Mouse (Mus musculus): ENCODE data around the gene Chst7.
A peak's percentile ranks its signal among the peaks of the same experiment; 100 is the strongest.

The Chst7 gene

DNA sequence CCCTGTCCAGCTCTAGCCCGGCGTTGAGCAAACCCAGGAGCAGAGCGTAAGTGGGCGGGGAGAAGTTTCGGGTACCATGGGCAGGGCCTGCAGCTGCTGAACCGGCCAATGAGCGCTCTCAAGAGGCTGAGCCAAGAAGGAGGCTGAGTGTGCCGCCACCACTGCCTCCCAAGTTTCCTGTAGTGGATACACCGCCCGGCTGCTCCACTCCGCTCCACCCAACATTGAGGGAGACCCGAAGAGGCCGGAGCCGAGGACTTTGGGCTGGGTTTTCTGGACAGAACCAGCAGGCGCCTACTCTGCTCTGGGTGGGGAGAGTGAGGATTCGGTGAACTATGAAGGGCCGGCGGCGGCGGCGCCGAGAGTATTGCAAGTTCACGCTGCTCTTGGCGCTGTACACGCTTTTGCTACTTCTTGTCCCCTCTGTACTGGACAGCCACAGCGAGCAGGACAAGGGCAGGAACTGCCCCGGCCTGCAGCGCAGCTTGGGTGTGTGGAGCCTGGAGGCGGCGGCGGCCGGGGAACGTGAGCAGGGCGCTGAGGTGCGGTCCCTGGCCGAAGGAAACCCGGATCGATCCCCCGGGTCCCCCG, at the start of gene Chst7:
Chst7 (plus strand) TSS at position 180 of the 591 bp plus-strand sequence.
- peak; percentile 19 to 27 for DNase-seq

DNA sequence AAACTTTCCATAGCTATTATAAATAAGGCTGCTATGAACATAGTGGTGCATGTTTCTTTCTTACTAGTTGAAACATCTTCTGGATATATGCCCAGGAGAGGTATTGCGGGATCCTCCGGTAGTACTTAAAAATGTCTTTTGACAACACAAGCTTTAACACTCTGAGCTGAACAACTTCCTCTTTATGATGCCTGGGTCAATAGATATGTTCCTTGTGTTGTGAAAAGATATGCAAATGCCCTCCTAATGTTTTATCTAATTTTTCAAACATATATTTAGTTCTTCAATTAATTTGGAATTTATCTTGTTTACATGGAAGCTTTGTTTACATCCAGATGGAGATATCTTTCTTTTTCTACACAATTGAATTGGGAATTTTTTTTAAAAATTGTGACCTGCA, 47.1 kb upstream of the Chst7 start:
- no peak for DNase-seq

DNA sequence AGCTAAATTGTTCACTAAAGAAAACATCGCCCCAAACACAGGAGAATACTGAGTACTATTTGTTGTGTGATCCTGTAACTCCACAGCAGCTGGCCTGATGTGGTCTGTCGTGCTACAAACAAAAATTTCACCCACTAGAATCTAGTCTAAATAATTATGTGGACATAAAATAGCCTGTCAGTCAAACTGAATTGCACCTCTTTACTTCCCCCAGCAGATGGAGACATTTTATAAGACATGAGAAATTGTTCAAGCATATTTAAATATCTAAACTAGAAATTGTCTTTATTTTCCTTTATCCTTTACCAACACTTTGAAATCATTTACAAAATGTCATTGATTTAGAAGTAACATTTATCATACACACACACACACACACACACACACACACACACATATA, 38.4 kb upstream of the Chst7 start:
- peak; percentile 2 to 5 for DNase-seq

DNA sequence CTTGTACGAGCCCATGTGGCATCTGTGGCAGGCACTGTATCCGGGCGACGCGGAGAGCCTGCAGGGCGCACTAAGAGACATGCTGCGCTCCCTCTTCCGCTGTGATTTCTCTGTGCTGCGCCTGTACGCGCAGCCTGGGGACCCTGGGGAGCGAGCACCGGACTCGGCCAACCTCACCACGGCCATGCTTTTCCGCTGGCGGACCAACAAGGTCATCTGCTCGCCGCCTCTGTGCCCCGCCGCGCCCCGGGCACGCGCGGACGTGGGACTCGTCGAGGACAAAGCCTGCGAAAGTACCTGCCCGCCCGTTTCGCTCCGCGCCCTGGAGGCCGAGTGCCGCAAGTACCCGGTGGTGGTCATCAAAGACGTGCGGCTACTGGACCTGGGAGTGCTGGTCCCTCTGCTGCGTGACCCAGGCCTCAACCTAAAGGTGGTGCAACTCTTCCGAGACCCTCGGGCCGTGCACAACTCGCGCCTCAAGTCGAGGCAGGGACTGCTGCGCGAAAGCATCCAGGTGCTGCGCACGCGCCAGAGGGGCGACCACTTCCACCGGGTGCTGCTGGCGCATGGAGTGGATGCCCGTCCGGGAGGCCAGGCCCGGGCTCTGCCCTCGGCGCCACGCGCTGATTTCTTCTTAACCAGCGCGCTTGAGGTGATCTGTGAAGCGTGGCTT, 872 bp downstream of the Chst7 start:
- DNase-seq, result peak; percentile 17 to 27

DNA sequence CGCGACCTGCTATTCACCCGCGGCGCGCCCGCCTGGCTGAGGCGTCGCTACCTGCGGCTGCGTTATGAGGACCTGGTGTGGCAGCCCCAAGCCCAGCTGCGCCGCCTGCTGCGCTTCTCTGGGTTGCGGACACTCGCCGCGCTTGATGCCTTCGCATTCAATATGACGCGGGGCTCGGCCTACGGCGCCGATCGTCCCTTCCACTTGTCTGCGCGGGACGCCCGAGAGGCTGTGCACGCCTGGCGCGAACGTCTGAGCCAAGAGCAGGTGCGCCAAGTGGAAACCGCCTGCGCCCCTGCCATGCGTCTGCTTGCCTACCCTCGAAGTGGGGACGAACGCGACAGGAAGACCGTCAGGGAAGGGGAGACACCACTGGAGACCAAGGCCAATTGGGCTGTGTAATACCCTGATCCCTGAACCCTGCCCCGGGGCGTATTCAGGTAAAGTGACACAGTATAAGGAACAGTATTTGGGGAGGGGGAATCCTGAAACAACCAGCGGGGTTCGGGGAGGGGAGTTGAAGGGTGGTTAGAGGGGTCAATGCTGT, 1.5 kb downstream of the Chst7 start:
- DNase-seq, result peak; percentile 18 to 27

DNA sequence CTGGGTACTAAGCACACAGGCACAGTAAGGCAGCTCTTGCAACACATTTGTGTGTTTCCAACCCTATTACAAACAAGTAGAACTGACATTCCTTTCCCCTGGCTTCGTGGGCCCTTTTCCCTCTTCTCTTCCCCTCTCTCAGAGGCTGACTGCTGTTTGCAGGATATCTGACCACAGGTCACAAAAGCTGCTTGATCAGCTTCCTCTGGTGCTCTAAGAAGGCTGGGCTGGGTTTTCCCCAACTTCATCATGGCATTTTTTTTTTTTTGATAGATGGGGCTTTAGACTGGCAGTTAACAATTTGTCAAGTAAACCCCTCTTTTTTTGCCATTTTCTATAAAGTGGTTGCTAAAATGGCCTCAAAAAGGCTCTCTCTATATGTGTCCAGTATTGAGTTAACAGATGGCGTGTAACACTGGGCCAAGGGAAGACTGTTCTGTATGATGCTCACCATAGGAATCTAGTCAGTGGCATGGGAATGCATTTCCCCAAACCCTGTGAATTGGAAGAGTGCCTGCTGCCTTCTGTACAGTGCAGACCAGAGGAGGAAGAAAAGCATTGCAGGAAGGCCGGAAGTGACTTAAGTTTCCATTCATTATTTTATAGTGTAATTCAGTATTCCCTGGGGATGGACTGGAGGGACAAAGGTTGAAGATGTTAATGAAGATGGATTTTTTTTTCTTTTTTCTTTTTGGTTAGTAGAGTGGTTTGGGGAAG, 2.6 kb downstream of the Chst7 start:
- DNase-seq, result no peak

DNA sequence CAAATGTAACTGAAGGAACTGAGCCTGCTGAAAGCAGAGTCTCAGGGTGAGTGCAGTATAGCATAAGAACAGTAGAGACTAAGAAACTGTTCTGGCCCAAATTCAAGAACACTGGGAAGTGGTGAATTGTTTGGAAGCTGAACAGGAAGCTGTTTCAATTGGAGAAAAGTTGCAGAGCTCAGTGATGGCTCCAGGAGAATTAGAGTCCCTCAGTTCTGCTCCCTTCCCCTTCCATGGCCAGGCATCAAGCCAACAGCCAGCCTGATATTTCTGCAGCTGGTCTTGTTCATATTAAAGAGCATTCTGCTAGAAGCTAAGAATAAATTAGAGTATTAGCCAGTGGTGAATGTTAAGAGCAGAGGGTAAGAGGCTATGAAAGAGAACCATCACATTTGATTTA, 7.3 kb downstream of the Chst7 start:
- no peak for DNase-seq

DNA sequence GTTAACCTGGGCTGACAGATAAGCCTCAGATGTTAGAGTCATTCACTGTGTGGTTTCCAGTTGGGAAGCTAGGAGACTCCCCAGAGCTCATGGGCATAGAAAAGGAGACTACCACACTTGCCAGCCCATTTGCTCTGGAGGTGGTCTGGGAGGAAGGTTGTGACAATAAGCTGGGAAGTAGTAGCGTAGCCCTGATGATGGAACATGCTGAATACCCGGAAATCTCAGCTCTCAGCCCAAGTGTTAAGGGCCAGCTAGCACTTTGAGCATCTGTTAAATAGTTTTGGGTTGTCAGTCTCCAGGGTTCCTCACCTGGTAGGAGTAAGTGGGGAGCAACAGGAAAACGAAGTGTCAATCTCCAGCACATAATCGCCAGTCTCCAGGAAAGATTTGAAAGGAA, 10.8 kb downstream of the Chst7 start:
- no peak for DNase-seq

DNA sequence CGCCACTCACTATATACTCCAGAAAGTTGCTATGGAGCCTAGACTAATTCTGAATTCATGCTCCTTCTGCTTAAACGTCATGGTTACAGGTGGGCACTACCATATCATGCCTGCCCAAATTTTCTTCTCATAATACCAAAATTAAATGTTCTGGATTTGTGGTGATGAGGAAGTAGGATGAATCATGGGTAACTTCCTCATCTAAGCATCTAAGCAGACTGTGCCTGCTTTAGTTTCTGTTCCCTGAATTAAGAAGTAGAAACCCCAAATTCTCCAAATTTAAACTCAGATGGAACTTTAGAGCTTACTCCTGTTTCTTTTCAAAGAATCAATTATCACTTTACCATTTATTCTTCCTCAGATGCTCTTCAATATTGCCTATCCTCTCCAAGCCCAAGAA, 58.4 kb downstream of the Chst7 start:
- no peak for DNase-seq

DNA sequence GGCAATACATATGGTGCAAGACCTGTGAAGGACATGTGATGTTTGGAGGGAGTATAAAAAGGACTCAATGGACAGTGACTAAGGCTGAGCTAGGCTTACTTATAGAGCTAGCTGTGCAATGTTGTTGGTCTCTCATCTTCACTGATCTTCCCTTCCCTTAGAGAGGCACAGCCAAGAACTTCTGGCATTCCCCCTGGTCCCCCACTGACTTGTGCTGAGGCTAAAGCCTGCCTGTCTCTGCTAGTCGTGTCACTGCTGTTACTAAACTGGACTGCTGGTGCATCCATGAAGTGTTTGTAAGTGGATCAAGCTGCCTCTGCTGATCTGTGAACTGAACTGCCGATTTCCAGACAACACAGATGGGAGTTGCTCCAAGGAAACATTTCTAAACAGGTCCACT, 66.1 kb downstream of the Chst7 start:
- no peak for DNase-seq

DNA sequence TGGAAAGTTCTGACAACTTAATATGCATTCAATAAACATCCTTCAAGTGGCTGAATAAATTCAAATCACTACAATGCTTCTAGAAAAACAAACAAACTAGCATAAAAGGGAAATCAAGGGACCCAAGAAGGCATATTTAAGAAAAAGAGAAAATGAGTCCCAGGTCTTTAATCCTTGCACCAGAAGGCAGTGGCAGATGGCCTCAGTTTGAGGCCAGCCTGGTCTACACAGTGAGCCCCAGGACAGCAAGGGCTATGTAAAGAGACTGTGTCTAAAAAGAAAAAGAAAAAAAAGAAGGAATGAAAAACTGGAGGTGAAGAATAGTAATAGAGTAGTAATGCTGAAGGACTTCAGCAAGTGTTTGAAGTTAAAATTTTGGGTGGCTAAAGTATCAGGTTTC, 69.6 kb downstream of the Chst7 start:
- DNase-seq, result no peak

DNA sequence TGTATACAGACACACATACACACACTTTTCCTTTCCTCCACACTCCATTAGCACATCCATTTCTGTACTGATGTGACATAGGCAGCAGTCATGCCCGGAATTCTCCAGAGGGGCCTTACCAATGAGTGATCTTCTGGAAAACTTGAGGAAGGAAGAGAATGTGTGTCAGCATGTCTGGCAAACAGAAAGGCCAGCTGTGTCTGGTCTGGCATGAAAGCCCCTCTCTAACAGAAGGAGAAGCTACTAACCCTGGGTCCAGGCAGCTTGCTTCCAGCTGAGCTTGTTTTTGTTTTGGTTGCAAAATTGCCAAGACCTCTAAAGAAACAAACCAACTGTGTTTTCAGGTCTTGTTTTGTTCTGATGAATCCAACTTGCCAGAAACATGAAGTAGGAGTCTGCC, 70.1 kb downstream of the Chst7 start:
- no peak for DNase-seq

Measured in B cell, adult 2 months (primary cell).